Mouse (Mus musculus): Measurements from ENCODE around the gene Pate2. TPM values are rescaled to one million over a fixed set of nuclear protein-coding genes. Genes with fewer than 3 reads are reported as not detected.

Gene Pate2
- total and polyA plus RNA-seq, 3 experiments = 0.23 to 0.29 TPM; not detected in 1

DNA sequence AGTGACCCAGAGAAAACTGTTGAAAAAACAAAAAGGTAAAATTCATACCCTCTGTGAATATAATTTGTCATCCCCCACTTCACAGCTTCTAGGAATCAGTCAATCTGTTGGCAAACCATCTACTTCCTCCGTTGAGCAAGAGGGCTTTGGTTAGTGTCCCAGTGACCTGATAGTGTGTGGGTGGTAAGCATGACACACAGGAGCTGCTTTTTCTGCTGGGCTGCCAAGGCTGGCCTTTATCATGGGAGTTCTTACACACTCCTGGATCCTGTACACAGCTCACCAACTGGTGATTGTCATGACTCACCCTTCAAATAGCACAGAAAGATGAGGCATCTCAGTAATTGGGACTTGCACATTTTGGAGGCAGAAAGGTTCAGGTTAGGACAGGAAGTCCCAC lies 116.9 kb downstream of the Pate2 start, which contains the start of gene Pate1:
Gene Pate1 (minus strand): TSS at position 378 of the 400 bp plus-strand sequence.
- H3K27ac ChIP-seq (ENCODE audit: control insufficient read depth, low read depth, low read length) = no peak within 1 kb of the TSS
- peak; percentile 6 for DNase-seq (ENCODE audit: low read depth, low spot score)
- no peak within 1 kb of the TSS for H3K9ac ChIP-seq (ENCODE audit: control insufficient read depth, low read depth, low read length, poor library complexity, severe bottlenecking)
- no peaks in the 10 kb centered on the region for H3K27me3 ChIP-seq (ENCODE audit: control insufficient read depth in 1 of 2, insufficient read depth in 2 of 2, low read length in 2 of 2)
- H3K4me1 ChIP-seq (ENCODE audit: control insufficient read depth in 1 of 2, insufficient read depth in 2 of 2, low read length in 2 of 2) = no peaks in the 10 kb centered on the region
- no peak within 1 kb of the TSS for H3K4me3 ChIP-seq (ENCODE audit: control insufficient read depth in 1 of 2, insufficient read depth in 1 of 2, low read depth in 2 of 2, low read length in 2 of 2)
- H3K36me3 ChIP-seq (ENCODE audit: control insufficient read depth in 1 of 2, insufficient read depth in 2 of 2, low read length in 2 of 2) = no peaks in the 10 kb centered on the region
- no peaks in the 10 kb centered on the region for H3K9me3 ChIP-seq (replicated peaks; ENCODE audit: insufficient read depth, low read length)
- TF ChIP-seq CHD2 (IDR thresholded peaks at IDR 0.05; ENCODE audit: low read length) = no peak
- TF ChIP-seq USF2 (IDR thresholded peaks at IDR 0.05; ENCODE audit: borderline replicate concordance in 1 of 2, insufficient read depth in 1 of 2, low read depth in 1 of 2, low read length in 2 of 2) = no peak
- TF ChIP-seq NRF1 (IDR thresholded peaks at IDR 0.05; ENCODE audit: insufficient read depth, low read depth, low read length, poor library complexity, severe bottlenecking) = no peak
- TF ChIP-seq MYC (IDR thresholded peaks at IDR 0.05; ENCODE audit: low read depth, low read length) = no peak
- TF ChIP-seq SMC3 (IDR thresholded peaks at IDR 0.05; ENCODE audit: low read depth, low read length) = no peak
- no peak for TF ChIP-seq ETS1 (IDR thresholded peaks at IDR 0.05; ENCODE audit: low read depth, low read length)
- TF ChIP-seq TAL1 (IDR thresholded peaks at IDR 0.05; ENCODE audit: low read length) = no peak
- TF ChIP-seq USF1 (IDR thresholded peaks at IDR 0.05; ENCODE audit: low read depth, low read length) = no peak
- no peak for TF ChIP-seq TCF12 (IDR thresholded peaks at IDR 0.05; ENCODE audit: low read depth, low read length)
- H3K79me2 ChIP-seq (ENCODE audit: control insufficient read depth, insufficient read depth, low read length, poor library complexity) = no peaks in the 10 kb centered on the region

DNA sequence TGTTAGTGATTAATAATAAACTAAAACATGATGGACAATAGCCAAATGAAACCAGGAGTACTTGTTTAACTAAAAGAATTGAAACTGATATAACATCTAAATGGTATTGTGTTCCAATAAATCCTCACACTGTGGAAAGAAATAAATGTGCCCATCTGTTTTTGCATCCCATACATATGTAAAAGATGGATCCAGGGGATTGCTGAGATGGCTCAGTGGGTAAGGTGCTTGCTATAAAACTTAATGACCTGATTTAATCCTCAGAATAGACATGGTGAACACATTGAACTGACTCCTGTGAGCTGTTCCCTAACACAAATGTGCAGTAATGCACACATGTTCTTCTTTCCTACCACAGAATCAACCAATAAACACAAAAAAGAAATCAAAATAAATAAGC lies 121.8 kb downstream of the Pate2 start:
- TF ChIP-seq SIN3A (IDR thresholded peaks at IDR 0.05; ENCODE audit: low read length) (no peak), GABPA (IDR thresholded peaks at IDR 0.05; ENCODE audit: low read depth, low read length) (no peak), CHD2 (IDR thresholded peaks at IDR 0.05; ENCODE audit: low read length) (no peak)
- Histone ChIP-seq H3K27me3 (ENCODE audit: control insufficient read depth in 1 of 2, insufficient read depth in 2 of 2, low read length in 2 of 2) (no peaks in the 10 kb centered on the region), H3K4me1 (ENCODE audit: control insufficient read depth in 1 of 2, insufficient read depth in 2 of 2, low read length in 2 of 2) (no peaks in the 10 kb centered on the region), H3K4me3 (ENCODE audit: control insufficient read depth in 1 of 2, insufficient read depth in 1 of 2, low read depth in 2 of 2, low read length in 2 of 2) (no peak overlapping the region), H3K27ac (ENCODE audit: control insufficient read depth, low read depth, low read length) (no peak overlapping the region), H3K9me3 (replicated peaks; ENCODE audit: insufficient read depth, low read length) (no peaks in the 10 kb centered on the region), H3K9ac (ENCODE audit: control insufficient read depth, low read depth, low read length, poor library complexity, severe bottlenecking) (no peak overlapping the region), H3K36me3 (ENCODE audit: control insufficient read depth in 1 of 2, insufficient read depth in 2 of 2, low read length in 2 of 2) (no peaks in the 10 kb centered on the region), H3K79me2 (ENCODE audit: control insufficient read depth, insufficient read depth, low read length, poor library complexity) (no peaks in the 10 kb centered on the region)
- DNase-seq (ENCODE audit: low read depth, low spot score) = no peak

DNA sequence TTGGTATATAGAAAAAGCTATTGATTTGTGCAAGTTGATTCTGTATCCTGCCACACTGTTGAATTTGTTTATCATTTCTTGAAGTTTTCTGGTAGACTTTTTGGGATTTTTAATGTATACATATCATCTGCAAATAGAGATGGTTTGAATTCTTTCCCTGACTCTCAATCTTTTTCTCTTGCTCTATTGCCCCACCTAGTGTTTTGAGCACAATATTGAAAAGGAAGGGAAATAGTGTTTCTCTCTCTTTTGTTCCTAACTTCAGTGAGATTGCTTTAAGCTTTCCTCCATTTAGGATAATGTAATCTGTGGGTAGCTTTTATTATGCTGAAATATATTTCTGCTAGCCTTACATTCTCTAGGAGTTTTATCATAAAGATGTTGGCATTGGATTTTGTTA lies 137.2 kb downstream of the Pate2 start:
- Histone ChIP-seq H3K9ac (ENCODE audit: control insufficient read depth, low read depth, low read length, poor library complexity, severe bottlenecking) (no peak overlapping the region), H3K36me3 (ENCODE audit: control insufficient read depth in 1 of 2, insufficient read depth in 2 of 2, low read length in 2 of 2) (no peaks in the 10 kb centered on the region), H3K9me3 (replicated peaks; ENCODE audit: insufficient read depth, low read length) (no peaks in the 10 kb centered on the region), H3K27me3 (ENCODE audit: control insufficient read depth in 1 of 2, insufficient read depth in 2 of 2, low read length in 2 of 2) (no peaks in the 10 kb centered on the region), H3K4me1 (ENCODE audit: control insufficient read depth in 1 of 2, insufficient read depth in 2 of 2, low read length in 2 of 2) (no peaks in the 10 kb centered on the region), H3K4me3 (ENCODE audit: control insufficient read depth in 1 of 2, insufficient read depth in 1 of 2, low read depth in 2 of 2, low read length in 2 of 2) (no peak overlapping the region), H3K79me2 (ENCODE audit: control insufficient read depth, insufficient read depth, low read length, poor library complexity) (no peaks in the 10 kb centered on the region), H3K27ac (ENCODE audit: control insufficient read depth, low read depth, low read length) (no peak overlapping the region)
- DNase-seq (ENCODE audit: low read depth, low spot score) = peak; percentile 2
- TF ChIP-seq JUND (IDR thresholded peaks at IDR 0.05; ENCODE audit: low read depth, low read length) (no peak), TCF12 (IDR thresholded peaks at IDR 0.05; ENCODE audit: low read depth, low read length) (no peak), MAFK (IDR thresholded peaks at IDR 0.05; ENCODE audit: borderline replicate concordance, low read depth, low read length) (no peak), ZNF384 (IDR thresholded peaks at IDR 0.05; ENCODE audit: low read depth, low read length) (no peak), RAD21 (IDR thresholded peaks at IDR 0.05; ENCODE audit: low read depth, low read length) (peak; percentile 23), ZC3H11A (IDR thresholded peaks at IDR 0.05; ENCODE audit: low read depth, low read length) (no peak), BHLHE40 (IDR thresholded peaks at IDR 0.05; ENCODE audit: borderline replicate concordance, low read depth, low read length) (no peak), ZKSCAN1 (IDR thresholded peaks at IDR 0.05; ENCODE audit: low read depth, low read length) (no peak), E2F4 (IDR thresholded peaks at IDR 0.05; ENCODE audit: borderline replicate concordance, low read depth, low read length) (no peak), TBP (IDR thresholded peaks at IDR 0.05; ENCODE audit: low read depth, low read length) (no peak), CTCF (IDR thresholded peaks at IDR 0.05 in 2 of 3, conservative IDR thresholded peaks at IDR 0.05 in 1 of 3; ENCODE audit: control insufficient read depth in 1 of 3, insufficient read depth in 1 of 3, low read depth in 2 of 3, low read length in 3 of 3, poor library complexity in 1 of 3, severe bottlenecking in 1 of 3) (peak in 1 of 3 experiments; percentile 28; a peak in 1 of 6 replicates), MYB (IDR thresholded peaks at IDR 0.05; ENCODE audit: low read depth, low read length) (no peak), UBTF (IDR thresholded peaks at IDR 0.05; ENCODE audit: borderline replicate concordance, insufficient read depth, low read depth, low read length) (no peak), SIN3A (IDR thresholded peaks at IDR 0.05; ENCODE audit: low read length) (no peak), ELF1 (IDR thresholded peaks at IDR 0.05; ENCODE audit: low read depth, low read length) (no peak), MAZ (IDR thresholded peaks at IDR 0.05; ENCODE audit: low read depth, low read length) (no peak), GATA1 (IDR thresholded peaks at IDR 0.05; ENCODE audit: low read depth, low read length) (no peak), SMC3 (IDR thresholded peaks at IDR 0.05; ENCODE audit: low read depth, low read length) (peak; percentile 18; the same call in 1 of the 2 replicates)
